Mouse (Mus musculus) midbrain, embryonic 13.5 days (tissue): ENCODE results near the gene Gphn. TPM values are rescaled to one million over a fixed set of nuclear protein-coding genes. Genes with fewer than 3 reads are reported as not detected.
"Not testable (repeated sequence)": the region's sequence is repeated elsewhere in the genome, so short reads cannot be mapped to it uniquely, and the experiment has no call there.

ENCODE experiments used
- ATAC-seq: fragments of 200-750 bp; cut with Nextera tagmentation; 2 replicates; pipeline ENCODE4 v1.8.0; 2017; ENCODE audit warnings: mild to moderate bottlenecking, moderate TSS enrichment, moderate library complexity
- H3K27ac ChIP-seq: fragments of 300-500 bp; sonication (generic); 2 replicates; pipeline ENCODE4 v1.5.1; 2015; ENCODE audit warnings: inconsistent platforms, mild to moderate bottlenecking, moderate library complexity
- H3K27me3 ChIP-seq: fragments of 300-500 bp; sonication (generic); 2 replicates; pipeline ENCODE4 v1.6.1; 2015; ENCODE audit warnings: mild to moderate bottlenecking, inconsistent platforms
- H3K36me3 ChIP-seq: fragments of 300-500 bp; sonication (generic); 2 replicates; pipeline ENCODE4 v1.6.1; 2015; ENCODE audit warnings: mild to moderate bottlenecking, inconsistent platforms
- H3K4me1 ChIP-seq: fragments of 300-500 bp; sonication (generic); replicated peaks from 2 replicates; pipeline ENCODE4 v1.6.1; 2015; ENCODE audit warnings: inconsistent platforms
- H3K4me2 ChIP-seq: fragments of 300-500 bp; sonication (generic); replicated peaks from 2 replicates; pipeline ENCODE4 v1.6.1; 2015; ENCODE audit warnings: moderate library complexity, mild to moderate bottlenecking, inconsistent platforms
- H3K4me3 ChIP-seq: fragments of 300-500 bp; sonication (generic); replicated peaks from 2 replicates; pipeline ENCODE4 v1.5.1; 2015; ENCODE audit warnings: mild to moderate bottlenecking, inconsistent platforms
- H3K9ac ChIP-seq: fragments of 300-500 bp; sonication (generic); replicated peaks from 2 replicates; pipeline ENCODE4 v1.6.1; 2015; ENCODE audit warnings: mild to moderate bottlenecking, inconsistent platforms
- H3K9me3 ChIP-seq: fragments of 300-500 bp; sonication (generic); 2 replicates; pipeline ENCODE4 v1.6.1; 2016; ENCODE audit warnings: mild to moderate bottlenecking, inconsistent platforms
- WGBS: fragments of 180-500 bp; shearing (Covaris S2); methylation state at CpG from one replicate; pipeline ENCODE4 v1.1.7; 2015; 5-methylcytosine and 5-hydroxymethylcytosine counted together
- polyA plus RNA-seq: library from polyadenylated mRNA; unstranded; fragments of >200 nt; fragmentation: Nextera tagmentation; extraction: Ambion mirVana; gene quantifications from 2 replicates; pipeline ENCODE4 v1.2.1, GENCODE M21; 2015

The Gphn gene
- polyA plus RNA-seq, 1 experiment from 2014 or later: 38.2 TPM

- no peak overlapping the region for H3K27ac ChIP-seq
- H3K4me3 ChIP-seq: no peak overlapping the region
- no peaks in the 10 kb centered on the region for H3K9me3 ChIP-seq
- H3K4me2 ChIP-seq: no peak overlapping the region
- H3K27me3 ChIP-seq: no peaks in the 10 kb centered on the region
- ATAC-seq: no peak
- H3K9ac ChIP-seq: no peak overlapping the region
- peaks cover 5% of the 10 kb centered on the region for H3K36me3 ChIP-seq
- no peaks in the 10 kb centered on the region for H3K4me1 ChIP-seq
These were observed 163.1 kb downstream of the Gphn start for GRCm38 (mm10) chr12:78389267-78389666.

DNA sequence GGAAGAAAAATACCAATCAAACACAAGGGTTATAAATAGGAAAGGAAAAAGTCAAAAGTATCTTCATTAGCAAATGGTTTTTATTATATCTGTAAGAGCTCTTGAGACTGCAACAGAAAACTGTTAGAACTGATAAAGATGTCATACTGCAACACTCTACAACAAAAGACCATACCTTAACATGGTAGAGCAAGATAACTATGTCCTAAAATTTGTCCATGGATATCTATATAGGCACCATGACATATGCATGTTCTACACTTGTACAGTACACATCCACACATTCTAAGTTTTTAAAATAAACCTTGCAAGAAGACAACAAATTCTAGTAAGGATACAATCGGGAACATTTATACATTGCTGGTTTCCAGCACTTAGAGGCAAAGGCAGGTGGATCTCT, 169.1 kb downstream of the Gphn start:
- H3K9ac ChIP-seq: no peak overlapping the region
- no peak overlapping the region for H3K27ac ChIP-seq
- peaks cover 5% of the 10 kb centered on the region for H3K36me3 ChIP-seq
- no peak overlapping the region for H3K4me2 ChIP-seq
- H3K4me1 ChIP-seq: no peaks in the 10 kb centered on the region
- H3K9me3 ChIP-seq: no peaks in the 10 kb centered on the region
- no peak overlapping the region for H3K4me3 ChIP-seq
- H3K27me3 ChIP-seq: no peaks in the 10 kb centered on the region
- WGBS: 89% methylated on average over 1 of the region's 1 CpGs
- no peak for ATAC-seq

- not testable (repeated sequence) for H3K4me3 ChIP-seq, H3K4me2 ChIP-seq, ATAC-seq, H3K9ac ChIP-seq, H3K4me1 ChIP-seq, H3K27ac ChIP-seq, H3K36me3 ChIP-seq, H3K27me3 ChIP-seq, H3K9me3 ChIP-seq
- 68% methylated on average over 7 of the region's 7 CpGs for WGBS
These were observed 181.3 kb downstream of the Gphn start for GRCm38 (mm10) chr12:78407518-78407917.

- ATAC-seq: no peak
- H3K9ac ChIP-seq: no peak overlapping the region
- no peak overlapping the region for H3K4me3 ChIP-seq
- H3K4me1 ChIP-seq: no peaks in the 10 kb centered on the region
- no peak overlapping the region for H3K4me2 ChIP-seq
- no peak overlapping the region for H3K27ac ChIP-seq
- WGBS: 66% methylated on average over 1 of the region's 1 CpGs
- no peaks in the 10 kb centered on the region for H3K9me3 ChIP-seq
- H3K27me3 ChIP-seq: no peaks in the 10 kb centered on the region
- no peaks in the 10 kb centered on the region for H3K36me3 ChIP-seq
These were observed 296.0 kb downstream of the Gphn start for GRCm38 (mm10) chr12:78522176-78522575.

GRCm38 (mm10) chr12:78522804-78523394, 296.7 kb downstream of the Gphn start:
- Histone ChIP-seq H3K27me3 (no peaks in the 10 kb centered on the region), H3K4me2 (no peak overlapping the region), H3K9ac (no peak overlapping the region), H3K27ac (no peak overlapping the region), H3K4me1 (no peaks in the 10 kb centered on the region), H3K4me3 (no peak overlapping the region), H3K9me3 (no peaks in the 10 kb centered on the region), H3K36me3 (no peaks in the 10 kb centered on the region)
- no peak for ATAC-seq
- 93% methylated on average over 5 of the region's 5 CpGs for WGBS

DNA sequence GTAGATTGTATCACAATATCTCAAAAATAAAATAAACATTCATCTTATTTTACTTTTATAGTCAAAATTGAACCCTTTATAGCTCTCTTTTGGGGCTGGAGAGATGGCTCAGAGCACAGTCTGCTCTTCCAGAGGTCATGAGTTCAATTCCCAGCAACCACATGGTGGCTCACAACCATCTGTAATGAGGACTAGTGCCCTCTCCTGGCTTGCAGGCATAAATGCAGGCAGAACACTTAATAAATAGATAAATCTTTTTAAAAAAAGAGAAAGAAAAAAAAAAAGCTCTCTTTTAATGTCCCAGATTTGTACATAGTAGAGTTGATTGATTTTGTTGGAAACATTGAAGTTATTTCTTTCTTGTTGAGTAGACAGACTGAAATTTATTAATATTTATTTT, 311.4 kb downstream of the Gphn start:
- ATAC-seq, H3K9me3 ChIP-seq, H3K36me3 ChIP-seq, H3K4me2 ChIP-seq, H3K4me1 ChIP-seq, H3K27ac ChIP-seq, H3K4me3 ChIP-seq, H3K9ac ChIP-seq, H3K27me3 ChIP-seq: not testable (repeated sequence)

DNA sequence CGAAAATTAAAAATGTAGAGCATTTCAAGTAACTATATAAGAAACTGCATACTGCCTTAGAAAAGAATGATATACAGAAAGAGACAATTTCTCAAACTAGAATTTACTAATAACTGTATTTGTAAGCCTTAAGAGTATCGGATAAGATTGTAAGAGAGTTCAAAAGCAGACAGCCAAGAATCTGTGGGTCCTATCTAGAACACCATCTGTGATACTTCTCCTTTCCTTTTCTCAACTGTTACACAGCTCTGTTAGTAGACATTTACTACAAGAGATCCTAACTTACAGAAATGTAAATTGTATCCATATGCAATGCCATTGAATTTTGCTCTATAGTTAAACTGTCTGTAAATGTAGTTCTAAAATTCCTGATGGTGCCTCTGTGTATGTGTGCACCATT, 324.7 kb downstream of the Gphn start:
- no peaks in the 10 kb centered on the region for H3K36me3 ChIP-seq
- WGBS: 95% methylated on average over 2 of the region's 2 CpGs
- H3K9ac ChIP-seq: no peak overlapping the region
- no peak overlapping the region for H3K4me3 ChIP-seq
- H3K27me3 ChIP-seq: no peaks in the 10 kb centered on the region
- H3K4me2 ChIP-seq: no peak overlapping the region
- no peaks in the 10 kb centered on the region for H3K9me3 ChIP-seq
- H3K4me1 ChIP-seq: 0 out of 2 replicates have a peak, but pooled peaks cover 3% of the 10 kb centered on the region
- no peak overlapping the region for H3K27ac ChIP-seq
- no peak for ATAC-seq

- H3K27me3 ChIP-seq: no peaks in the 10 kb centered on the region
- H3K4me2 ChIP-seq: no peak overlapping the region
- 78% methylated on average over 2 of the region's 2 CpGs for WGBS
- no peak for ATAC-seq
- no peak overlapping the region for H3K27ac ChIP-seq
- no peak overlapping the region for H3K9ac ChIP-seq
- no peaks in the 10 kb centered on the region for H3K4me1 ChIP-seq
- no peaks in the 10 kb centered on the region for H3K36me3 ChIP-seq
- H3K9me3 ChIP-seq: no peaks in the 10 kb centered on the region
- no peak overlapping the region for H3K4me3 ChIP-seq
These were observed 405.6 kb downstream of the Gphn start for GRCm38 (mm10) chr12:78631816-78632215.

GRCm38 (mm10) chr12:78639466-78639865, 413.3 kb downstream of the Gphn start:
- Histone ChIP-seq H3K9ac (no peak overlapping the region), H3K4me3 (no peak overlapping the region), H3K4me2 (no peak overlapping the region), H3K27ac (no peak overlapping the region), H3K27me3 (no peaks in the 10 kb centered on the region), H3K4me1 (no peaks in the 10 kb centered on the region), H3K36me3 (peaks cover 3% of the 10 kb centered on the region; the same call in 1 of the 2 replicates), H3K9me3 (no peaks in the 10 kb centered on the region)
- no peak for ATAC-seq
- 68% methylated on average over 1 of the region's 1 CpGs for WGBS

- no peak overlapping the region for H3K27ac ChIP-seq
- H3K36me3 ChIP-seq: peaks cover 3% of the 10 kb centered on the region; the same call in 1 of the 2 replicates
- H3K4me1 ChIP-seq: no peaks in the 10 kb centered on the region
- no peak overlapping the region for H3K4me3 ChIP-seq
- H3K4me2 ChIP-seq: no peak overlapping the region
- WGBS: 74% methylated on average over 2 of the region's 2 CpGs
- H3K9me3 ChIP-seq: no peaks in the 10 kb centered on the region
- H3K9ac ChIP-seq: no peak overlapping the region
- no peaks in the 10 kb centered on the region for H3K27me3 ChIP-seq
- ATAC-seq: no peak
These were observed 413.9 kb downstream of the Gphn start for GRCm38 (mm10) chr12:78640086-78640485.

- Histone ChIP-seq H3K9ac (no peak overlapping the region), H3K4me1 (no peaks in the 10 kb centered on the region), H3K4me3 (no peak overlapping the region), H3K27me3 (no peaks in the 10 kb centered on the region), H3K27ac (no peak overlapping the region), H3K9me3 (no peaks in the 10 kb centered on the region), H3K36me3 (peaks cover 3% of the 10 kb centered on the region; the same call in 1 of the 2 replicates), H3K4me2 (no peak overlapping the region)
- ATAC-seq: no peak
These were observed 415.0 kb downstream of the Gphn start for GRCm38 (mm10) chr12:78641220-78641619.

- Histone ChIP-seq H3K4me3 (no peak overlapping the region), H3K27me3 (no peaks in the 10 kb centered on the region), H3K9me3 (no peaks in the 10 kb centered on the region), H3K4me1 (no peaks in the 10 kb centered on the region), H3K9ac (no peak overlapping the region), H3K36me3 (no peaks in the 10 kb centered on the region), H3K4me2 (no peak overlapping the region), H3K27ac (no peak overlapping the region)
- 78% methylated on average over 2 of the region's 2 CpGs for WGBS
- ATAC-seq: no peak
These were observed 417.5 kb downstream of the Gphn start for GRCm38 (mm10) chr12:78643691-78644090.

- no peaks in the 10 kb centered on the region for H3K9me3 ChIP-seq
- H3K4me2 ChIP-seq: no peak overlapping the region
- no peaks in the 10 kb centered on the region for H3K36me3 ChIP-seq
- WGBS: 90% methylated on average over 1 of the region's 1 CpGs
- no peak overlapping the region for H3K4me3 ChIP-seq
- no peaks in the 10 kb centered on the region for H3K27me3 ChIP-seq
- no peak overlapping the region for H3K9ac ChIP-seq
- no peak overlapping the region for H3K27ac ChIP-seq
- no peak for ATAC-seq
- no peaks in the 10 kb centered on the region for H3K4me1 ChIP-seq
These were observed 419.1 kb downstream of the Gphn start for GRCm38 (mm10) chr12:78645282-78645681.
